Mouse (Mus musculus): ENCODE measurements around the gene A930002H24Rik.

DNA sequence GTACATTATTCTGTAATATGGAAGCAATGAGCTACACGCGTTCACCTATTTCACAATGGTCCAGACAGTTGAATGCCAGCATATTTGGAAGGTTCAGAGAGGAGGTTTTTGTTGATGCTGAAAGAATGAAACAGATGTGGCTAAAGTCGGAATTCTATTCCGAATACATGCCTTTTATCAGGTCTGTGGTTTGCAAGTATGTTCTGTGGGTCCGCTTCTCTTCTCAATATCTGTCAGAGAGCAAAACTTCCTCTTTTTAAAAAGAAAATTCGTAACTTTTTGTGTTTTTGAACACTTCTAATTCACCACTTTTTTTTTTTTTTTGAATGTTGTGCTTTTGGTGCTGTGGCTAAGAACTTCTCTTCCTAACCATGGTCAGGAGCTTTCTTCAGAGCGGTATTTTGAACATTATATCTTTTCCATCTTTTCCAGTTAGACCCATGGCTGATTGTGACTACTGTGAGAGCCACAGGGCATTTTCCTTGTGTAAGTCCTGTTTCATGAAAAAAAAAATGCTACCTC lies 6.5 kb downstream of the A930002H24Rik start:
- TF ChIP-seq CTCF (IDR thresholded peaks at IDR 0.05; ENCODE audit: borderline replicate concordance, insufficient read depth, low read length) (no peak), POLR2A (IDR thresholded peaks at IDR 0.05; ENCODE audit: low read depth, low read length) (no peak)
